Mouse (Mus musculus): ENCODE measurements around the gene Fam222b.

- TF ChIP-seq EP300 (IDR thresholded peaks at IDR 0.05; ENCODE audit: low read depth), result no peak
- no peak for TF ChIP-seq CTCF (IDR thresholded peaks at IDR 0.05; ENCODE audit: low read depth)
These were observed 41.7 kb downstream of the Fam222b start for GRCm38 (mm10) chr11:78136132-78136531.

Measured in liver, postnatal 0 days (tissue).